Mouse (Mus musculus): ENCODE measurements around the gene Eif5a. TPM values are rescaled to one million over a fixed set of nuclear protein-coding genes. Genes with fewer than 3 reads are reported as not detected.
"Not testable (repeated sequence)": the region's sequence is repeated elsewhere in the genome, so short reads cannot be mapped to it uniquely, and the experiment has no call there.

The Eif5a gene
- total RNA-seq, 2 experiments from 2014 or later = 434 to 455 TPM

DNA sequence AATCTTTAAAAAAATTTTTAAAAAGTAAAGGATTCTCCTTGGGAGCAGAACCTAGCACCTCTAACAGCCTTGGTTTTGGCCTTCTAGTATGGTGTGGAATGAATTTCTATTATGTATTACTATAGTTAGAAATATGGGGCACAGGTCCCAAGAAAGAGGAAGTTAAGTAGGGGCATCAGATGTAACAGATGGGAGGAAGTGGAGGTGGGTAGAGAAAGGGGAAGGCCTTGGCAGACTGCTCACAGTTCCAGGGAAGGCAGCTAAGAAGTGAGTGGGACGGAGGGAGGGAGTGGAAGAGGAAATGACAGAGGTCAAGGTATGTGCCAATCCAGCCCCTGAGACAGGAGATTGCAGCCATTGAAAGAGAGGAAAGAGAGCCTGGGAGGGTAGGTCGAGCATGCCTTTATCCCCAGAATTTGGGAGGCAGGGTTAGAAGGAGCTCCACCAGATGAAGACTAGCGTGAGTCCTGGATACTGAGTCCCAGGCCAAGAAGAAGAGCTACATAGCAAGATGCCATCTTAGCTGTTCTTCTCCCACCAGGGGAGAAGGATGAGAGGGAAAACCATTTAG, 9.3 kb upstream of the Eif5a start:
- intact Hi-C loops (cut with DNase I) = loop anchor here (10.0 kb wide), 1 partner anchor 284 kb away; the partner anchor contains the start of gene Slc16a11

GRCm38 (mm10) chr11:69930176-69930575, 8.4 kb upstream of the Eif5a start:
- intact Hi-C loops (cut with DNase I) = loop anchor here (10.0 kb wide), 1 partner anchor 285 kb away; the partner anchor contains the start of gene Slc16a11
- DNase-seq = not testable (repeated sequence)

More for the DNA sequence above, 9.3 kb upstream of the Eif5a start:
- DNase-seq = no peak

DNA sequence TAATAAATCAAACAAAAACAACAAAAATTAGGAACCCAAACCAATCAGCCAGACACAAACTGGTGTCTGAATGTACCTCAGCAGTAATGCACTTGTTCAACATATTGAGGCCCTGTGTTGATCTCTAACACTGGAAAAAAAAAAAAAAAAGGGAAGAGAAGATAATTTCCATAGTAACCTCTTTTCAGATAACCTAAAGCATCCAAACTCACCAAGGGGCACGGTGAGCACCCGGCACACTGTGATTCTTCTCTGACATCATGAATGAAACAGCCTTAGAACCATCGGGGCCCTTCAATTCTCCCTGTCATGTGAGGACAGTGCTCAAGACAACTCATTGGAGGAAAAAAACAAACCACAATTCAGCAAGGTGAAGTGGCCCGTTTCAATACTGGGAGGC, 8.0 kb upstream of the Eif5a start:
- DNase-seq = no peak
- intact Hi-C loops (cut with DNase I) = loop anchor here (10.0 kb wide), 1 partner anchor 285 kb away; the partner anchor contains the start of gene Slc16a11

- intact Hi-C loops (cut with DNase I) = no loop called here
- DNase-seq = no peak
These were observed 5.7 kb upstream of the Eif5a start for GRCm38 (mm10) chr11:69927501-69927900.

- intact Hi-C loops (cut with DNase I) = loop anchor here (5.0 kb wide), 1 partner anchor 55 kb away; no protein-coding TSS in a partner anchor
- no peak for DNase-seq
These were observed 1.0 kb upstream of the Eif5a start for GRCm38 (mm10) chr11:69922796-69923195.

GRCm38 (mm10) chr11:69922012-69922756, 426 bp upstream of the Eif5a start:
- intact Hi-C loops (cut with DNase I) = loop anchor here (5.0 kb wide), 1 partner anchor 55 kb away; no protein-coding TSS in a partner anchor
- no peak for DNase-seq

- peak; percentile 21 to 31 for DNase-seq
- intact Hi-C loops (cut with DNase I) = loop anchor here (2.0 to 5.0 kb wide), 2 partner anchors 40 to 57 kb away; partner anchors contain the start of gene Kctd11
These were observed 1.3 kb downstream of the Eif5a start for GRCm38 (mm10) chr11:69920266-69921031.

- intact Hi-C loops (cut with DNase I) = loop anchor here (2.0 to 10.0 kb wide), 3 partner anchors 39 to 815 kb away; partner anchors contain the start of gene Kctd11
- peak; percentile 77 to 85 for DNase-seq
These were observed 2.0 kb downstream of the Eif5a start for GRCm38 (mm10) chr11:69919661-69920265.

DNA sequence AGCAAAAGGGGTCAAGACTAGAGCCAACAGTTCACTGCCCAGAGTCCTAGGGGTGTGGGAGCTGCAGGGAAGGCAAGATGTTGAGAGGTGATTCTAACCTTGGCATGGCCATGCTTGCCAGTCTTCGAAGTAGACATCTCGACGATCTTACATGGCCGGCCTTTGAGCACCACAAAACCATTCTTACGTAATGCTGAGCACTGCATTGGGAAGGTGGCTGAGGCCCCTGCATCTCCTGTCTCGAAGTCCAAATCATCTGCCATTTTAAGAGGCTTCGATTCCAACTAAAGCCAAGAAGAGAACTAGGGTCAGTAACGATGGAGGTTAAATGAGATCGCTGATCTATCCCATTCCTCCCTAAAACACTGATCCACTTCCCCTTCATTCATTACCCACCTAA, 2.7 kb downstream of the Eif5a start:
- no peak for DNase-seq
- intact Hi-C loops (cut with DNase I) = loop anchor here (10.0 kb wide), 1 partner anchor 814 kb away; no protein-coding TSS in a partner anchor

DNA sequence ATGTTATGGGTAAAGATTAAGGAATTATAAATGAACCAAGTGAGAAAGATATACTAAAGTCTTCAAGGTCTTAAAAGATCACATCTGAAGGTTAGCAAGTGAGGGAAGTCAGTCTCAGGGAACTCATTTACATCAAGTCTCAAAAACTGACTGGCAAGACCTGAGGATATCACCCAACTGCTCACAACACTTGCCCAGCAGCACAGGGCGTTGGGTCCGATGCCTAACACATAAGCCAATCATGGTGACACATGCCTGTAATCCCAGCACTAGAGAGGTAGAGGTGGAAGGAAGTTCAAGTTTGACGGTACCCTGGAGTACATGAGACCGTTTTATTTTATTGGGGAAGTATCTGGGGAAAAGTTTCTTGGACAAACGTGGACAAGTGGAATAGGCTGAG, 3.6 kb downstream of the Eif5a start:
- intact Hi-C loops (cut with DNase I) = loop anchor here (10.0 kb wide), 1 partner anchor 813 kb away; no protein-coding TSS in a partner anchor
- DNase-seq = no peak

GRCm38 (mm10) chr11:69917379-69917948, 4.3 kb downstream of the Eif5a start:
- no peak for DNase-seq
- intact Hi-C loops (cut with DNase I) = loop anchor here (10.0 kb wide), 1 partner anchor 813 kb away; no protein-coding TSS in a partner anchor

- intact Hi-C loops (cut with DNase I) = loop anchor here (10.0 kb wide), 1 partner anchor 812 kb away; no protein-coding TSS in a partner anchor
- DNase-seq = not testable (repeated sequence)
These were observed 4.9 kb downstream of the Eif5a start for GRCm38 (mm10) chr11:69916652-69917378.

DNA sequence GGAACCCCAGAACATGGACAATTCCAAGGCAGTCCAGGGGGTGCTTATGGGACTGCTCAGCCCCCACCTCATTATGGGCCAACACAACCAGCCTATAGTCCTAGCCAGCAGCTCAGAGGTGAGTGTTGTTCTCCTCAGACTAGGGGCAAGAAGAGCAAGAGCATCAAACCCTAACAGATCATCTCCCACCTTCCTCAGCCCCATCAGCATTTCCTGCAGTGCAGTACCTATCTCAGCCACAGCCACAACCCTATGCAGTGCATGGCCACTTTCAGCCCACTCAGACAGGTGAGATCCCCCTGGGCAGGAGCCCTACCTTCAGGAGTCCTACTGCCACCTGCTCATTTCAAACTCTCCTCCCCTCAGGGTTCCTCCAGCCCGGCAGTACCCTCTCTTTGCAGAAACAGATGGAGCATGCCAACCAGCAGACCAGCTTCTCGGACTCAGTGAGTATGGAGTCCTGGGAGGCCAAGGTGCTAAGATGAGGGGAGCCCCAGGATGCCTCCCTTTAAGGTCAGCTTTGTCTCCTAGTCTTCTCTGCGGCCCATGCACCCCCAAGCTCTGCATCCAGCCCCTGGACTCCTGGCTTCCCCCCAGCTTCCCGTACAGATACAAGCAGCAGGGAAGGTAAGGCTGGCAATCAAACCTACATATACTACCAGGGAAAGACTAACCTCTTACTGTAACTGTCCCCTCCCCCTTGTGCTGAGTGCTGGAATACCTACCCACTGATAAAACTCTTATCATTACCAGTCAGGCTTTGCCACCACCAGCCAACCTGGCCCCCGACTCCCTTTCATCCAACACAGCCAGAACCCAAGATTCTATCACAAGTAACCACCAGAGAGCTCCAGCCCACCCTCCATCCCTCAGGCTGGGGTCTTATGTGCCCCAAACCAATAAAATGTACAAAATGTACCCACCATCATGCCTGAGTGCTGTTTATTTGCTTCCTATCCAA, 5.8 kb downstream of the Eif5a start:
- no peak for DNase-seq
- intact Hi-C loops (cut with DNase I) = loop anchor here (10.0 kb wide), 1 partner anchor 811 kb away; no protein-coding TSS in a partner anchor

- no peak for DNase-seq
- intact Hi-C loops (cut with DNase I) = loop anchor here (10.0 kb wide), 1 partner anchor 810 kb away; no protein-coding TSS in a partner anchor
These were observed 6.8 kb downstream of the Eif5a start for GRCm38 (mm10) chr11:69914917-69915430.

DNA sequence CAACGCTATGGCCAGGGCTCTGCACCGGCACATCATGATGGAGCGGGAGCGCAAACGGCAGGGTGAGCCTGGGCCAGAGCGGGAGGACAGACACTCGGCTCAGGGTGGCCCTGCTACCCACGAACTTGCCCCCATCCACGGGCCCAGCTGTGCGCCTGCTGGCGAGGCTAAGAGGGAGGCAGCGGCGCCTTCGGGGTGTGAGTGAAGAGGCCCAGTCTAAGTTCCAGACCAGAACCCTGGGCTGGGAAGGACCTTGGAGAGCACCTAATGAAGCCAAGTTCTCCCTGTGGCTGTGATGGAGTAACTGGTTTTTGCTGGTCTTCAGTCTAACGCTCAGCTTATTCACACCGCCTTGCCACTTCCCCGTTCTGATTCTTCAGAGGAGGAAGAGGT, 7.4 kb downstream of the Eif5a start:
- intact Hi-C loops (cut with DNase I) = loop anchor here (10.0 kb wide), 1 partner anchor 810 kb away; no protein-coding TSS in a partner anchor
- no peak for DNase-seq

- intact Hi-C loops (cut with DNase I) = loop anchor here (1.0 to 10.0 kb wide), 2 partner anchors 10 to 809 kb away; no protein-coding TSS in a partner anchor
- peak; percentile 90 to 94 for DNase-seq
These were observed 8.0 kb downstream of the Eif5a start, which contains the start of gene Gps2 for GRCm38 (mm10) chr11:69913554-69914371. Gene Gps2, plus strand, starts transcription at chr11:69913888.
